Mouse (Mus musculus): Measurements from ENCODE around the gene Mok.

Gene Mok

GRCm38 (mm10) chr12:110850010-110850928, 9.5 kb upstream of the Mok start, which contains the start of gene Zfp839:
TSS of gene Zfp839 (plus strand) at chr12:110850253.
- ATAC-seq (ENCODE audit: insufficient number of reproducible peaks, low FRiP score, low TSS enrichment), result peak; percentile 62; the same call in 1 of the 2 replicates

GRCm38 (mm10) chr12:110846191-110846765, 5.5 kb upstream of the Mok start:
- no peak for ATAC-seq (ENCODE audit: insufficient number of reproducible peaks, low FRiP score, low TSS enrichment)

- ATAC-seq (ENCODE audit: insufficient number of reproducible peaks, low FRiP score, low TSS enrichment), result peak; percentile 8; the same call in 1 of the 2 replicates
These were observed 4.6 kb upstream of the Mok start for GRCm38 (mm10) chr12:110845131-110845880.

- ATAC-seq (ENCODE audit: insufficient number of reproducible peaks, low FRiP score, low TSS enrichment), result 0 out of 2 replicates have a peak, but pooled peaks have one; percentile 6
These were observed 3.7 kb upstream of the Mok start for GRCm38 (mm10) chr12:110844227-110845130.

GRCm38 (mm10) chr12:110843194-110844048, 2.7 kb upstream of the Mok start:
- peak; percentile 39; the same call in 1 of the 2 replicates for ATAC-seq (ENCODE audit: insufficient number of reproducible peaks, low FRiP score, low TSS enrichment)

GRCm38 (mm10) chr12:110841731-110842493, 1.2 kb upstream of the Mok start:
- no peak for ATAC-seq (ENCODE audit: insufficient number of reproducible peaks, low FRiP score, low TSS enrichment)

GRCm38 (mm10) chr12:110837850-110838249, 2.9 kb downstream of the Mok start:
- no peak for ATAC-seq (ENCODE audit: insufficient number of reproducible peaks, low FRiP score, low TSS enrichment)

- no peak for ATAC-seq (ENCODE audit: insufficient number of reproducible peaks, low FRiP score, low TSS enrichment)
These were observed 3.4 kb downstream of the Mok start for GRCm38 (mm10) chr12:110837192-110837841.

- no peak for ATAC-seq (ENCODE audit: insufficient number of reproducible peaks, low FRiP score, low TSS enrichment)
These were observed 4.0 kb downstream of the Mok start for GRCm38 (mm10) chr12:110836729-110837128.

- ATAC-seq (ENCODE audit: insufficient number of reproducible peaks, low FRiP score, low TSS enrichment), result no peak
These were observed 5.6 kb downstream of the Mok start for GRCm38 (mm10) chr12:110835182-110835581.

- no peak for ATAC-seq (ENCODE audit: insufficient number of reproducible peaks, low FRiP score, low TSS enrichment)
These were observed 10.3 kb downstream of the Mok start for GRCm38 (mm10) chr12:110830293-110831024.

- no peak for ATAC-seq (ENCODE audit: insufficient number of reproducible peaks, low FRiP score, low TSS enrichment)
These were observed 11.8 kb downstream of the Mok start for GRCm38 (mm10) chr12:110828908-110829307.

GRCm38 (mm10) chr12:110822366-110822765, 18.4 kb downstream of the Mok start:
- no peak for ATAC-seq (ENCODE audit: insufficient number of reproducible peaks, low FRiP score, low TSS enrichment)

- ATAC-seq (ENCODE audit: insufficient number of reproducible peaks, low FRiP score, low TSS enrichment), result no peak
These were observed 19.0 kb downstream of the Mok start for GRCm38 (mm10) chr12:110821787-110822186.

GRCm38 (mm10) chr12:110819367-110819766, 21.4 kb downstream of the Mok start:
- no peak for ATAC-seq (ENCODE audit: insufficient number of reproducible peaks, low FRiP score, low TSS enrichment)

- ATAC-seq (ENCODE audit: insufficient number of reproducible peaks, low FRiP score, low TSS enrichment), result no peak
These were observed 23.9 kb downstream of the Mok start for GRCm38 (mm10) chr12:110816833-110817232.

- ATAC-seq (ENCODE audit: insufficient number of reproducible peaks, low FRiP score, low TSS enrichment), result no peak
These were observed 25.8 kb downstream of the Mok start for GRCm38 (mm10) chr12:110814924-110815323.

Data from cerebellum, adult (tissue).